Mouse (Mus musculus) stomach, postnatal 0 days (tissue): Measurements from ENCODE around the gene Fbxo45.

ENCODE experiments used
- CTCF ChIP-seq: IDR thresholded peaks from 2 replicates; pipeline ENCODE4 v1.5.1; 2016; ENCODE audit warnings: antibody characterized with exemption, low read depth, mild to moderate bottlenecking, moderate library complexity
- EP300 ChIP-seq: optimal IDR thresholded peaks from 2 replicates; pipeline ENCODE3; 2016; ENCODE audit warnings: antibody characterized with exemption

- TF ChIP-seq CTCF (no peak), EP300 (no peak)
These were observed 28.9 kb upstream of the Fbxo45 start for GRCm38 (mm10) chr16:32275830-32276229.
